Mouse (Mus musculus) ovary, postnatal 36 days (tissue): Measurements from ENCODE around the gene Rfc5.
A peak's percentile ranks its signal among the peaks of the same experiment; 100 is the strongest.
"Not testable (repeated sequence)": the region's sequence is repeated elsewhere in the genome, so short reads cannot be mapped to it uniquely, and the experiment has no call there.

ENCODE experiments used
- DNase-seq: peaks from one replicate; pipeline ENCODE4 v3.0.0; 2022; ENCODE audit warnings: low spot score, mixed read lengths

Gene Rfc5

GRCm38 (mm10) chr5:117347838-117348237 lies 41.0 kb downstream of the Rfc5 start:
- no peak for DNase-seq

DNA sequence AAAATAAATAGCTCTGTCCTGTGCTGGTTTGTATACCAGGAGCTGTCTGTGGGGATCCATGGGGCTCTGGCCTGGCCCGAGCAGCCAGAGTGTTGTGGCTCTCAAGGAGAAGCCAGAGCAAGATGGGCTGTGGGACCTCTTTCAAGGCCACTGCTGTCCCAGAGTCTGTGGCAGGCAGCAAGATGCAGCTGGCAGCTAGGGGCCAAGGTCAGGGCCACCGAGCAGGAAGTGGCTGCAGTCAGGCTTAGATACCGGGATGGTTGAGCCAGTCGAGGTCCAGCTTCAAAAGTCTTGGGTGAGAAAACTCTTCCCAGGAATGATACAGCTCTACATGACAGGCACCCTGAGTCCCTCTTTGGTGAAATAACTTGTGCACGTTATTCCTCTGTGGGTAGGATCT lies 41.8 kb downstream of the Rfc5 start:
- DNase-seq: peak; percentile 47

- DNase-seq: no peak
These were observed 42.6 kb downstream of the Rfc5 start for GRCm38 (mm10) chr5:117346281-117346680.

GRCm38 (mm10) chr5:117345432-117345976 lies 43.3 kb downstream of the Rfc5 start:
- no peak for DNase-seq

DNA sequence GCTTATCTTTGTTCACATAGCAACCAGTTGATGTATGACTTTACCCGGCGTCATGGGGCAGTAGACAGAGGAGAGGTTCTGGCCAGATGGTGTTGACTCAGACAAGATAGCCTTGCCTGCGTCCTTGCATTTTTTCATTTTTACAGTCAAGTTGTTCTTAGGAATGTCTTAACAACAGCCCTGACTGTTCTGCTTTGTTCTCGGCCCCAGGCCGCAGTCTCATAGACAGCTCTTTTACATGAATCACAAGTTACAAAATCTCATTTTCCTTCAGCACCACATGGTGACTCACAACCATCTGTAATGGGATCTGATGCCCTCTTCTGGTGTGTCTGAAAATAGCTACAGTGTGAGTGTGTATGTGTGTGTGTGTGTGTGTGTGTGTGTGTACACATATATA lies 44.4 kb downstream of the Rfc5 start:
- DNase-seq: not testable (repeated sequence)

GRCm38 (mm10) chr5:117341896-117342295 lies 47.0 kb downstream of the Rfc5 start:
- no peak for DNase-seq

- DNase-seq: no peak
These were observed 48.8 kb downstream of the Rfc5 start for GRCm38 (mm10) chr5:117340081-117340480.

- no peak for DNase-seq
These were observed 50.3 kb downstream of the Rfc5 start for GRCm38 (mm10) chr5:117338503-117338902.

DNA sequence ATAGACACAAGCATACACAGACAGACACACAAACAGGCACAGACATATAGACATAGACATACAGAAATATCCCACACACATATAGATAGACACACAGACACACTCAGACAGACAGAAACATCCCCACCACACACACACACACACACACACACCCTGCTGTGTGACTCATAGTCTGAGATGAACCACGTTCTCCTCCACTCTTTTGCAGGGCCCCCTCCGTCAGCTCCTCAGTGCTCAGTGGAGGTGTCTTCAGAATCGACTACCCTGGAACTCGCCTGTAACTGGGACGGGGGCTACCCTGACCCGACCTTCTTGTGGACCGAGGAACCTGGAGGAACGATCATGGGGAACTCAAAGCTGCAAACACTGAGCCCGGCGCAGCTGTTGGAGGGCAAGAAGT lies 50.8 kb downstream of the Rfc5 start:
- no peak for DNase-seq

- DNase-seq: no peak
These were observed 58.4 kb downstream of the Rfc5 start for GRCm38 (mm10) chr5:117330457-117330856.
